Mouse (Mus musculus): ENCODE data around the gene Tcf7l1. TPM values are rescaled to one million over a fixed set of nuclear protein-coding genes. Genes with fewer than 3 reads are reported as not detected.

Tcf7l1 gene
- polyA plus RNA-seq, 1 experiment from 2014 or later = 31.5 TPM

DNA sequence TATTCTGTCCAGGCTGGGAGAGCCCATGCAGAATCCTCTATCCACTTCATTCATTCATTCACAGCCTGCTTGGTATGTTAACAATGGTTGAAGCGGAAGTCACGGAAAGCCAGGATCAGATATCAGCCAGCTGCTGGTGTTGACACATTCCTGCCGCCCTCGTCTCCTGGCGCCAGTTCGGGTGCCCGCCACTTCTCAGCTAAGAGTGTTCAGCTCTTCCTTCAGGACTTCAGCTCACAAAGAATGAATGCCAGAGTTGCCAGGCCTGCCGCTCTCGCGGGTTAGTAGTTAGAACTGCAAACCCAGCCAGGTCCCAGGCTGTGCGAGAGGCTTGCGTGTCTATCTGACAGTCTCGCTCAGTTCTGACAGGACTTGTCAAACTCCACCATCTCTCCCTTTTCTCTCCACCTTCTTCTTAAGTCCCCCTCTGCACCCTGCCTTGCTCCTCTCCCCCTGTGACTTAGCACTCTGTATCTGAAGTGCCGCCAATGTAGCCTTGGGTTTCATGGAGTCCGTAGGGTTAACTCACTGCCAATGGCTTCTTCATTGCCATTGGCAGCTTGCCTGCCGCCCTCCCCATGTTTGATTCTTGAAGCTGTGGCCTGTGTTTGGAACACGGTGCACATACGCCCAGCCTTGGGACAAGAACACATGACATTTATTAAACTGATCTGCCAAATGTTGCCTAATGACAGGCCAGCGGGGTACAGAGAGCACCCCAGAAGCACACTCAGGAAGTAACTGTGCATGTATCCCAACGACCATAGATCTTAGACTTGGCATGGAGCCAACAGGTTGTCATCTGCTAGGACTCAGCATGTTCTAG, 48.2 kb downstream of the Tcf7l1 start:
- 37% methylated on average over 20 of the region's 20 CpGs for WGBS
- no peaks in the 10 kb centered on the region for H3K9me3 ChIP-seq (ENCODE audit: low read length)
- no peak overlapping the region for H3K4me2 ChIP-seq (replicated peaks; ENCODE audit: low read depth, low read length)
- H3K27ac ChIP-seq (ENCODE audit: low read length) = peak overlapping the region; percentile 72
- H3K36me3 ChIP-seq (ENCODE audit: insufficient read depth, low read length) = no peaks in the 10 kb centered on the region
- H3K9ac ChIP-seq (replicated peaks; ENCODE audit: low read length) = no peak overlapping the region
- H3K27me3 ChIP-seq (ENCODE audit: insufficient read depth, low read length) = no peaks in the 10 kb centered on the region
- H3K4me3 ChIP-seq (ENCODE audit: low read length) = no peak overlapping the region
- peaks cover 57% of the 10 kb centered on the region for H3K4me1 ChIP-seq (ENCODE audit: insufficient read depth, low read length)
- ATAC-seq (ENCODE audit: low FRiP score, low TSS enrichment) = 0 out of 2 replicates have a peak, but pooled peaks have one; percentile 11

GRCm38 (mm10) chr6:72736872-72737271, 52.2 kb downstream of the Tcf7l1 start:
- no peak for ATAC-seq (ENCODE audit: low FRiP score, low TSS enrichment)
- Histone ChIP-seq H3K9me3 (ENCODE audit: low read length) (no peaks in the 10 kb centered on the region; the same call in 1 of the 2 replicates), H3K4me1 (ENCODE audit: insufficient read depth, low read length) (peaks cover 31% of the 10 kb centered on the region), H3K36me3 (ENCODE audit: insufficient read depth, low read length) (no peaks in the 10 kb centered on the region), H3K4me3 (ENCODE audit: low read length) (no peak overlapping the region), H3K9ac (replicated peaks; ENCODE audit: low read length) (no peak overlapping the region), H3K4me2 (replicated peaks; ENCODE audit: low read depth, low read length) (no peak overlapping the region), H3K27ac (ENCODE audit: low read length) (no peak overlapping the region), H3K27me3 (ENCODE audit: insufficient read depth, low read length) (no peaks in the 10 kb centered on the region)
- 91% methylated on average over 11 of the region's 11 CpGs for WGBS

GRCm38 (mm10) chr6:72735206-72735605, 53.8 kb downstream of the Tcf7l1 start:
- no peaks in the 10 kb centered on the region; the same call in 1 of the 2 replicates for H3K9me3 ChIP-seq (ENCODE audit: low read length)
- H3K36me3 ChIP-seq (ENCODE audit: insufficient read depth, low read length) = no peaks in the 10 kb centered on the region
- H3K9ac ChIP-seq (replicated peaks; ENCODE audit: low read length) = 0 out of 2 replicates have a peak overlapping the region, but pooled peaks have one; percentile 12
- H3K27me3 ChIP-seq (ENCODE audit: insufficient read depth, low read length) = no peaks in the 10 kb centered on the region
- no peak overlapping the region for H3K4me2 ChIP-seq (replicated peaks; ENCODE audit: low read depth, low read length)
- no peak overlapping the region for H3K4me3 ChIP-seq (ENCODE audit: low read length)
- WGBS = 22% methylated on average over 12 of the region's 12 CpGs
- peak overlapping the region; percentile 45; the same call in 1 of the 2 replicates for H3K27ac ChIP-seq (ENCODE audit: low read length)
- ATAC-seq (ENCODE audit: low FRiP score, low TSS enrichment) = no peak
- peaks cover 27% of the 10 kb centered on the region for H3K4me1 ChIP-seq (ENCODE audit: insufficient read depth, low read length)

GRCm38 (mm10) chr6:72733375-72733774, 55.7 kb downstream of the Tcf7l1 start:
- Histone ChIP-seq H3K4me1 (ENCODE audit: insufficient read depth, low read length) (peaks cover 28% of the 10 kb centered on the region), H3K36me3 (ENCODE audit: insufficient read depth, low read length) (no peaks in the 10 kb centered on the region), H3K4me3 (ENCODE audit: low read length) (no peak overlapping the region), H3K4me2 (replicated peaks; ENCODE audit: low read depth, low read length) (no peak overlapping the region), H3K9me3 (ENCODE audit: low read length) (no peaks in the 10 kb centered on the region; the same call in 1 of the 2 replicates), H3K27ac (ENCODE audit: low read length) (no peak overlapping the region), H3K27me3 (ENCODE audit: insufficient read depth, low read length) (no peaks in the 10 kb centered on the region), H3K9ac (replicated peaks; ENCODE audit: low read length) (no peak overlapping the region)
- ATAC-seq (ENCODE audit: low FRiP score, low TSS enrichment) = no peak
- 91% methylated on average over 3 of the region's 3 CpGs for WGBS

DNA sequence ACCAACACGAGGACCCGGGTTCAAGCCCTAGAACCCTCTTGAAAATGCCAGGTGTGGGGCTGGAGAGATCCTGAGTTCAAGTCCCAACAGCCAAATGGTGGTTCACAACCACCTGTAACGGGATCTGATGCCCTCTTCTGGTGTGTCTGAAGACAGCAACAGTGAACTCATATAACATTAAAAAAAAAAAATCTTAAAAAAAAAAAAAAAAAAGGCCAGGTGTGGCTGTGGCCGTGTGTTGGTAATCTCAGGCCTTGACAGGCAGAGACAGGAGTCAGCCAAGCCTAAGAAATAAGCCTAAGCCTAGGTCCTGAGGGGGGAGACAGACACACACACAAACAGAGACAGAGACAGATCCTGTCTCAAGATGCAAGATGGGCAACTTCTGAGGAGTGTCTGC, 56.9 kb downstream of the Tcf7l1 start:
- ATAC-seq (ENCODE audit: low FRiP score, low TSS enrichment) = no peak
- no peaks in the 10 kb centered on the region; the same call in 1 of the 2 replicates for H3K9me3 ChIP-seq (ENCODE audit: low read length)
- WGBS = 87% methylated on average over 4 of the region's 4 CpGs
- H3K27ac ChIP-seq (ENCODE audit: low read length) = no peak overlapping the region
- H3K4me2 ChIP-seq (replicated peaks; ENCODE audit: low read depth, low read length) = no peak overlapping the region
- peaks cover 35% of the 10 kb centered on the region for H3K4me1 ChIP-seq (ENCODE audit: insufficient read depth, low read length)
- H3K4me3 ChIP-seq (ENCODE audit: low read length) = no peak overlapping the region
- no peaks in the 10 kb centered on the region for H3K27me3 ChIP-seq (ENCODE audit: insufficient read depth, low read length)
- no peaks in the 10 kb centered on the region for H3K36me3 ChIP-seq (ENCODE audit: insufficient read depth, low read length)
- H3K9ac ChIP-seq (replicated peaks; ENCODE audit: low read length) = no peak overlapping the region

DNA sequence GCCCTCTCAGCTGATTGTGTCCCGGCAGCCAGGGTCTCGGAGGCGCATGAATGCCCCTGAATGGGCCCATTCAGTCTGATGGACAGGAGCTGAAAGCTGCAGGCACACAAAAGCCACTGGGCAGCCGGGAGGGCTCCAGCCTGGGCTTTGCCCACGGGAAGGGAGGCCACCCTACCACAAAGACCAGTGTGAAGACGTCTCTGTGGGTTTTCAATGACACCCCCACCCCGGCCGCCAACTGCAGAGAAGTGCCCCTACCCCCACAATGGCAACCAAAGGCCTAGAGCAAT, 58.5 kb downstream of the Tcf7l1 start:
- Histone ChIP-seq H3K9me3 (ENCODE audit: low read length) (no peaks in the 10 kb centered on the region; the same call in 1 of the 2 replicates), H3K27me3 (ENCODE audit: insufficient read depth, low read length) (no peaks in the 10 kb centered on the region), H3K4me2 (replicated peaks; ENCODE audit: low read depth, low read length) (no peak overlapping the region), H3K27ac (ENCODE audit: low read length) (no peak overlapping the region), H3K4me1 (ENCODE audit: insufficient read depth, low read length) (peaks cover 41% of the 10 kb centered on the region), H3K4me3 (ENCODE audit: low read length) (no peak overlapping the region), H3K36me3 (ENCODE audit: insufficient read depth, low read length) (no peaks in the 10 kb centered on the region), H3K9ac (replicated peaks; ENCODE audit: low read length) (no peak overlapping the region)
- 49% methylated on average over 8 of the region's 8 CpGs for WGBS
- no peak for ATAC-seq (ENCODE audit: low FRiP score, low TSS enrichment)

DNA sequence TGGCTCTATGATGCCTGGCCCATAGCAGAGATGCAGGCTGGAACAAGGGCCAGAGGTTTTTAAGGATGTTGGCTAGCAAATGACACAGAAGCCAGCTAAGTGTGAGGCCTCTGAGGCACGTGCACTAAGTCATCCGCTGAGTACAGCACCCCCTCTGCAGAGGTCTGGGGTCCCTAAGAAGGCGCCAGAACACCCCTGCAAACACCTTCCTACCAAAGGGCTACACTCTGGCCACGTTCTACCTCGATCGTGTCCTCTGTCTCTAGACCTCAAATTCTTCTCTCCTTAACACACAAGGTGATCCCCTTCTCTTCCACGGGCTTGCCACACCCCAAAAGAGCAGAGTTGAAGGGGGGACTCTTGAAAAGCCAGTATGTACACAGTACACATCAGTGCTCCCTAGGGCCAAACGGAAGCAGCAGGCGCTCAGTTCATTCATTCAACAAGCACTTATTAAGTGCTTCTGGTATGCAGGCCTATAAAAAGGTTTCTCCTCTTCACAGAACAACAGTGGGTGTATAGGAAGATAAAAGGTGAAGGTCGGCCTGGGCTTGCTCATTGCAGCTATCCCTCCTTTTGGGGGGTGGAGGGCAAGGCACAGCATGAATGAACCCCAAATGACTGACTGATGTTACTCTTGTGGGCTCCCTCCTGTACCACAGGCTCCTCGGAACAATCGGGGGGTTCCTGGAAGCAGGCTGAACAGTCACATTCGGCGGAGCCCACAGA, 59.1 kb downstream of the Tcf7l1 start:
- 73% methylated on average over 14 of the region's 14 CpGs for WGBS
- no peaks in the 10 kb centered on the region for H3K27me3 ChIP-seq (ENCODE audit: insufficient read depth, low read length)
- H3K9me3 ChIP-seq (ENCODE audit: low read length) = no peaks in the 10 kb centered on the region; the same call in 1 of the 2 replicates
- no peak for ATAC-seq (ENCODE audit: low FRiP score, low TSS enrichment)
- no peak overlapping the region for H3K4me2 ChIP-seq (replicated peaks; ENCODE audit: low read depth, low read length)
- no peaks in the 10 kb centered on the region for H3K36me3 ChIP-seq (ENCODE audit: insufficient read depth, low read length)
- no peak overlapping the region for H3K9ac ChIP-seq (replicated peaks; ENCODE audit: low read length)
- peaks cover 41% of the 10 kb centered on the region for H3K4me1 ChIP-seq (ENCODE audit: insufficient read depth, low read length)
- no peak overlapping the region for H3K27ac ChIP-seq (ENCODE audit: low read length)
- no peak overlapping the region for H3K4me3 ChIP-seq (ENCODE audit: low read length)

DNA sequence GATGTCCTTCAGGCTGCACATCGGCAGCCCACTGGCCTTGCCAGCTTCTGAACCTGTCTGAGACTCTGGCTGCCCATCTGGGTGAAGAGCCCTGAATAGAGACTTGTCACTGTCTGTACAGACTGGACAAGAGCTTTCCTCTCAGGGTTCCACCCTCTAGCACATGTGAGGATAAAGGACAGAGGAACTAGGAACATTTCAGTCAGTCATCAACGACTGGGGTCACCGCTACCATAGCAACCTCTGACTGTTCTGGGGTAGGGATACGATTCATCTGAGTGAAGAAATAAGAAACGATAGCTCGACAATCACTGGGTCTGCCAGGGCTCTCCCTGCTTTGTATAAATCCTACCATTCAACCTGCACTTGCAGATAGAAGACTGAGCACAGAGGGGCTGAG, 61.2 kb downstream of the Tcf7l1 start:
- Histone ChIP-seq H3K36me3 (ENCODE audit: insufficient read depth, low read length) (no peaks in the 10 kb centered on the region), H3K4me1 (ENCODE audit: insufficient read depth, low read length) (peaks cover 52% of the 10 kb centered on the region), H3K9me3 (ENCODE audit: low read length) (no peaks in the 10 kb centered on the region), H3K27me3 (ENCODE audit: insufficient read depth, low read length) (no peaks in the 10 kb centered on the region), H3K4me3 (ENCODE audit: low read length) (no peak overlapping the region), H3K4me2 (replicated peaks; ENCODE audit: low read depth, low read length) (no peak overlapping the region), H3K9ac (replicated peaks; ENCODE audit: low read length) (no peak overlapping the region), H3K27ac (ENCODE audit: low read length) (no peak overlapping the region)
- 44% methylated on average over 6 of the region's 6 CpGs for WGBS
- no peak for ATAC-seq (ENCODE audit: low FRiP score, low TSS enrichment)

GRCm38 (mm10) chr6:72724494-72725180, 64.4 kb downstream of the Tcf7l1 start:
- no peak overlapping the region for H3K4me3 ChIP-seq (ENCODE audit: low read length)
- H3K4me1 ChIP-seq (ENCODE audit: insufficient read depth, low read length) = peaks cover 40% of the 10 kb centered on the region
- H3K9me3 ChIP-seq (ENCODE audit: low read length) = no peaks in the 10 kb centered on the region
- ATAC-seq (ENCODE audit: low FRiP score, low TSS enrichment) = peak; percentile 64
- no peak overlapping the region for H3K4me2 ChIP-seq (replicated peaks; ENCODE audit: low read depth, low read length)
- H3K27me3 ChIP-seq (ENCODE audit: insufficient read depth, low read length) = no peaks in the 10 kb centered on the region
- no peaks in the 10 kb centered on the region for H3K36me3 ChIP-seq (ENCODE audit: insufficient read depth, low read length)
- 37% methylated on average over 8 of the region's 8 CpGs for WGBS
- H3K27ac ChIP-seq (ENCODE audit: low read length) = peak overlapping the region; percentile 56
- H3K9ac ChIP-seq (replicated peaks; ENCODE audit: low read length) = no peak overlapping the region
